Mouse (Mus musculus): ENCODE results near the gene Wfdc13. TPM values are rescaled to one million over a fixed set of nuclear protein-coding genes. Genes with fewer than 3 reads are reported as not detected.

Gene Wfdc13
- 0.35 TPM in 1 of 2 replicates, not detected in the other for polyA plus RNA-seq (2015; fragmentation: Nextera tagmentation; extraction: Ambion mirVana)

DNA sequence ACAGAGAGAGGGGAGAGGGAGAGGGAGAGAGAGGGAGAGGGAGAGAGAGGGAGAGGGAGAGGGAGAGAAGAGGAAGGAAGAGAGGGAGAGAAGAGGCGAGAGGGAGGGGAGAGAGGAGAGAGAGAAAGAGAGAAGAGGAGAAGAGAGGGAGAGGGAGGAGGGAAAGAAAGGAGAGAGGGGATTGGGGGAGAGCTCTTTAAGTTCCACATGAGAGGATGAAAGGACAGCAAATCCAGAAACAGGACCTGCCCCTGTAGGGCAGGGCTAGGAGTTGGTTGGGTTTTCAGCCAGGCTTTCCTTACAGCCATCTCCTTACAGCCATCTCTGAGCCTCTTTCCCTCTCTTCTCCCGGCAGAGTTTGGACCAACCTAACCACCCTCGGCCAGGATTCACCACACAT, at the start of gene Wfdc13:
TSS of gene Wfdc13 (plus strand) at position 301 of the 400 bp plus-strand sequence.
- no peaks in the 10 kb centered on the region for H3K27me3 ChIP-seq (ENCODE audit: control insufficient read depth, insufficient read depth, low read length)
- H3K4me1 ChIP-seq (ENCODE audit: control insufficient read depth, insufficient read depth, low read length), result no peaks in the 10 kb centered on the region
- H3K4me3 ChIP-seq (ENCODE audit: low read length), result no peak within 1 kb of the TSS
- ATAC-seq (replicated peaks; ENCODE audit: extremely low read depth, insufficient read depth, low FRiP score), result no peak
- no peak within 1 kb of the TSS for H3K9ac ChIP-seq (ENCODE audit: low read length)
- no peak within 1 kb of the TSS for H3K27ac ChIP-seq (ENCODE audit: low read length)
- no peak within 1 kb of the TSS for H3K4me2 ChIP-seq (ENCODE audit: low read depth, low read length)
- no peaks in the 10 kb centered on the region for H3K36me3 ChIP-seq (ENCODE audit: control insufficient read depth, insufficient read depth)
- WGBS, result 63% methylated on average over 3 of the region's 3 CpGs
- H3K9me3 ChIP-seq (replicated peaks; ENCODE audit: control insufficient read depth, low read length), result no peaks in the 10 kb centered on the region

- WGBS, result 81% methylated on average over 9 of the region's 9 CpGs
Observed at GRCm38 (mm10) chr2:164635266-164635665, 49.6 kb upstream of the Wfdc13 start.

DNA sequence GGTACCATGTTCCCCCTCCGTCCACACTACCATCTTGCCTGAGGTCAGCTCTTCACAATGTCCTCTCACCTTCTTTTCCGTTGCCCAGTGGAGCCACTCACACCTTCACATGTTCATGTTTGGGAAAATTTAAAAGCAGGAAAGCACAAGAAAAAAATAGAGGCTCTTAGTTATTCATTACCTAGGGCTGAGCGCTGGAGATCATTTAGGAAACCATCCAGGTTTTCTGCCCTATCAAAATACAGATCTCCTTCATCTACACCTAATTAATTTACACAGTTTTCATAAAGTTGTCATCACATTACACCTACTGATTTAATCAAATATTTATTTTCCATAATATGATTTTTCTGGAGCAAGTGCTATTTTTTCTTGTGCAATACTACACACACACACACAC, 46.2 kb upstream of the Wfdc13 start, which contains the start of gene Wfdc16:
TSS of gene Wfdc16 (minus strand) at position 101 of the 400 bp plus-strand sequence.
- no peak within 1 kb of the TSS for H3K4me3 ChIP-seq (ENCODE audit: low read length)
- no peaks in the 10 kb centered on the region for H3K9me3 ChIP-seq (replicated peaks; ENCODE audit: control insufficient read depth, low read length)
- 83% methylated on average over 3 of the region's 3 CpGs for WGBS
- H3K27ac ChIP-seq (ENCODE audit: low read length), result no peak within 1 kb of the TSS
- H3K9ac ChIP-seq (ENCODE audit: low read length), result no peak within 1 kb of the TSS
- no peaks in the 10 kb centered on the region for H3K27me3 ChIP-seq (ENCODE audit: control insufficient read depth, insufficient read depth, low read length)
- ATAC-seq (replicated peaks; ENCODE audit: extremely low read depth, insufficient read depth, low FRiP score), result no peak
- no peaks in the 10 kb centered on the region for H3K36me3 ChIP-seq (ENCODE audit: control insufficient read depth, insufficient read depth)
- H3K4me2 ChIP-seq (ENCODE audit: low read depth, low read length), result no peak within 1 kb of the TSS
- no peaks in the 10 kb centered on the region for H3K4me1 ChIP-seq (ENCODE audit: control insufficient read depth, insufficient read depth, low read length)

More at GRCm38 (mm10) chr2:164635266-164635665, 49.6 kb upstream of the Wfdc13 start:
- Histone ChIP-seq H3K4me2 (ENCODE audit: low read depth, low read length) (no peak overlapping the region), H3K4me3 (ENCODE audit: low read length) (no peak overlapping the region), H3K27me3 (ENCODE audit: control insufficient read depth, insufficient read depth, low read length) (no peaks in the 10 kb centered on the region), H3K27ac (ENCODE audit: low read length) (no peak overlapping the region), H3K36me3 (ENCODE audit: control insufficient read depth, insufficient read depth) (no peaks in the 10 kb centered on the region), H3K9ac (ENCODE audit: low read length) (no peak overlapping the region), H3K4me1 (ENCODE audit: control insufficient read depth, insufficient read depth, low read length) (no peaks in the 10 kb centered on the region), H3K9me3 (replicated peaks; ENCODE audit: control insufficient read depth, low read length) (no peaks in the 10 kb centered on the region)
- no peak for ATAC-seq (replicated peaks; ENCODE audit: extremely low read depth, insufficient read depth, low FRiP score)

DNA sequence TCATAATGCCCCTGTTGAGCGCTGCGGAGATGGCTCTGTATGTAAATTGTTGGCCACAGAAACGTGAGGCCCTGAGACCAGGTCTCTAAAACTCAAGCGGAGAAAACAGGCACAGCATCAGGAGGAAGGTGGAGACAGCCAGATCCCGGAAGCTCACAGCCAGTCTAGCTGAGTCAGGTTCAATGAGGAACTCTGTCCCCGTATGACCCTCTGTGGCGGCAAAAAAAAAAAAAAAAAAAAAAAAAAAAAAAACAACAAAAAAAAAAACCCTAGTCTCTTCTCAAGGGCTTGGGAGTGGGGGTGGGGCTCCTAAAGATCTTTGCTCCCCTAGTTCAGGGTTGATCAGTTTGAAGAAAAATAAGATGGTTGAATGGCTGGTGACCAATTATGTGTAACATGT, 43.8 kb upstream of the Wfdc13 start:
- Histone ChIP-seq H3K27me3 (ENCODE audit: control insufficient read depth, insufficient read depth, low read length) (no peaks in the 10 kb centered on the region), H3K4me3 (ENCODE audit: low read length) (no peak overlapping the region), H3K4me1 (ENCODE audit: control insufficient read depth, insufficient read depth, low read length) (no peaks in the 10 kb centered on the region), H3K36me3 (ENCODE audit: control insufficient read depth, insufficient read depth) (no peaks in the 10 kb centered on the region), H3K27ac (ENCODE audit: low read length) (no peak overlapping the region), H3K9ac (ENCODE audit: low read length) (no peak overlapping the region), H3K9me3 (replicated peaks; ENCODE audit: control insufficient read depth, low read length) (no peaks in the 10 kb centered on the region), H3K4me2 (ENCODE audit: low read depth, low read length) (no peak overlapping the region)
- no peak for ATAC-seq (replicated peaks; ENCODE audit: extremely low read depth, insufficient read depth, low FRiP score)
- 62% methylated on average over 7 of the region's 7 CpGs for WGBS

DNA sequence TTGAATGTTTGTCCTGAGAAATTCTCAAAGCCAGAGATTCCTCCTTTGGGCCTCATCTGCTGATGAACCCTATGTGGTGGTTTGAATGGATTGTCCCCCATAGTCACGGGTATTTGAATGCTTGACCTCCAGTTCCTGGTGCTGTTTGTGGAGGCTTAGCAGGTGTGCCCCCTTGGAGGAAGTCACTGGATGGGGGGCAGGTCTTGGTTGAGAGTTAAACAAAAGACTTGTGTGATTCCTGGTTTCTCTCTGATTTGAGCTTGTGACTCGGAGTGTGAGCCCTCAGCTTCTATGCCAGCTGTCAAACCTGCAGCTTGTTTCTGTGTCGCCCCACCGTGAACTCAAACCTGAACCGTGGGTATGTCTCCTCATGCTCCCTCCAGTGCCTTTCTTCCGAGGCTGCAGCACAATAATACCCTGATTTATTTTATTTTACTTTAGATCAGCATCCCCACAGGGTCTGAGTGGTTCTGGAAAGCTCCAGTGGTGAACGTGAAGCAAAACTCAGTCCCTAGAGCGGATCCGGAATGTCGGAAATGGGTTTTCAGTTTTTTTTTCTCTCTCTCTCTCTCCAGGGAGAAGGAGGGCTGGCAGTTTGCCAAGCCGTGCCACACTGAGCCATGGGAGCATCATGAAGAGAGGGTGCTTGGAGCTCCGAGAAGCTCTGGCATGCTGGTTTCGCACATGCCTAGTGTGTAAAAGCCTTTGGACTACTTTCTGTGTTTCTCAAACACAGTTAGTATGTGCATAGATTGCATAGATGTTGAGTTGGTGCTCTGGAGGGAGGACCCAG, 42.8 kb upstream of the Wfdc13 start:
- 72% methylated on average over 13 of the region's 13 CpGs for WGBS
- no peak for ATAC-seq (replicated peaks; ENCODE audit: extremely low read depth, insufficient read depth, low FRiP score)
- H3K27me3 ChIP-seq (ENCODE audit: control insufficient read depth, insufficient read depth, low read length), result no peaks in the 10 kb centered on the region
- no peaks in the 10 kb centered on the region for H3K9me3 ChIP-seq (replicated peaks; ENCODE audit: control insufficient read depth, low read length)
- H3K4me2 ChIP-seq (ENCODE audit: low read depth, low read length), result no peak overlapping the region
- no peak overlapping the region for H3K27ac ChIP-seq (ENCODE audit: low read length)
- no peak overlapping the region for H3K9ac ChIP-seq (ENCODE audit: low read length)
- H3K4me1 ChIP-seq (ENCODE audit: control insufficient read depth, insufficient read depth, low read length), result no peaks in the 10 kb centered on the region
- H3K4me3 ChIP-seq (ENCODE audit: low read length), result no peak overlapping the region
- H3K36me3 ChIP-seq (ENCODE audit: control insufficient read depth, insufficient read depth), result no peaks in the 10 kb centered on the region

DNA sequence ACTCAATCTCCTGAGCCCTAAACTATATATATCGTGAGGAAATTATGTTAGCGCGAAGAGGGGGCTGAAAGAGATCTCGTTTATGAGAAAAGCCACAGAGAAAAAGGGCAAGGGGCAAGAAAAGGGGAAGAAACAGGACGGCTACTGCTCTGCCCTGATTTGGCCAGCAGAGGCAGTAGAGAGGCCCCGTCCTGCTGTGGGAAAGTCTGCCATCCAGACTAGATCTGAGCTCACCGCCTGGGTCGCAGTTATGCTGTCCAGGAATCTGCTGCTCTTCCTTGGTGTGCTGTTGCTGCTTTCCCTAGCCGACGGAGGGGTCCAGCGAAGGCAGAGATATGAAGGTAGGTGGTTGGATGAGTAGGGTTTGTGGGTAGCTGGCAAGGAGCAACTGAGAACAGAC, 29.0 kb upstream of the Wfdc13 start, which contains the start of gene Wfdc10:
TSS of gene Wfdc10 (plus strand) at position 189 of the 400 bp plus-strand sequence.
- Histone ChIP-seq H3K27ac (ENCODE audit: low read length) (no peak within 1 kb of the TSS), H3K4me3 (ENCODE audit: low read length) (no peak within 1 kb of the TSS), H3K4me1 (ENCODE audit: control insufficient read depth, insufficient read depth, low read length) (no peaks in the 10 kb centered on the region), H3K9ac (ENCODE audit: low read length) (no peak within 1 kb of the TSS), H3K4me2 (ENCODE audit: low read depth, low read length) (no peak within 1 kb of the TSS), H3K9me3 (replicated peaks; ENCODE audit: control insufficient read depth, low read length) (no peaks in the 10 kb centered on the region), H3K27me3 (ENCODE audit: control insufficient read depth, insufficient read depth, low read length) (no peaks in the 10 kb centered on the region; the same call in 1 of the 2 replicates), H3K36me3 (ENCODE audit: control insufficient read depth, insufficient read depth) (no peaks in the 10 kb centered on the region)
- 12% methylated on average over 11 of the region's 11 CpGs for WGBS
- ATAC-seq (replicated peaks; ENCODE audit: extremely low read depth, insufficient read depth, low FRiP score), result no peak

DNA sequence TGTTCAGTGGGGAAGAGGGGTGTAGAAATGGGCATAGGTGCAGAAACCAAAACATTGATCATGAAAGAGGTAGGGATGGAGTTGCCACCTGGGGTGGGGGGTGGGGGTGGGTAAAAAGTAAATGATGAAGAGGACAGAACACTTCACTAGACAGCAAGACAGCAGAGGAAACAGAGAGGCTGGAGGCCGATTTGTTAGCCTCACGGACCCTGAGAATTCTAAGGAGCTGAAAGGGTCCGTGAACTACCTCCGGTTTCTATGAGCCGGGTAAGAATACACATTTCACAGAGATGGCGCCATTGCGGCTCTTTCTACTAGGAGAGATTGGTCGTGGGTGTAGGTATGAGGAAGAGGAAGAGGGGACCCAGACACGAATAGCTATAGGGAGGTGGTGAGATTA, 28.4 kb upstream of the Wfdc13 start, which contains the start of gene Wfdc9:
TSS of gene Wfdc9 (minus strand) at position 101 of the 400 bp plus-strand sequence.
- WGBS, result 70% methylated on average over 9 of the region's 9 CpGs
- H3K4me3 ChIP-seq (ENCODE audit: low read length), result no peak within 1 kb of the TSS
- ATAC-seq (replicated peaks; ENCODE audit: extremely low read depth, insufficient read depth, low FRiP score), result no peak
- no peak within 1 kb of the TSS for H3K27ac ChIP-seq (ENCODE audit: low read length)
- H3K9me3 ChIP-seq (replicated peaks; ENCODE audit: control insufficient read depth, low read length), result no peaks in the 10 kb centered on the region
- no peaks in the 10 kb centered on the region for H3K4me1 ChIP-seq (ENCODE audit: control insufficient read depth, insufficient read depth, low read length)
- no peak within 1 kb of the TSS for H3K4me2 ChIP-seq (ENCODE audit: low read depth, low read length)
- no peak within 1 kb of the TSS for H3K9ac ChIP-seq (ENCODE audit: low read length)
- no peaks in the 10 kb centered on the region; the same call in 1 of the 2 replicates for H3K27me3 ChIP-seq (ENCODE audit: control insufficient read depth, insufficient read depth, low read length)
- no peaks in the 10 kb centered on the region for H3K36me3 ChIP-seq (ENCODE audit: control insufficient read depth, insufficient read depth)

DNA sequence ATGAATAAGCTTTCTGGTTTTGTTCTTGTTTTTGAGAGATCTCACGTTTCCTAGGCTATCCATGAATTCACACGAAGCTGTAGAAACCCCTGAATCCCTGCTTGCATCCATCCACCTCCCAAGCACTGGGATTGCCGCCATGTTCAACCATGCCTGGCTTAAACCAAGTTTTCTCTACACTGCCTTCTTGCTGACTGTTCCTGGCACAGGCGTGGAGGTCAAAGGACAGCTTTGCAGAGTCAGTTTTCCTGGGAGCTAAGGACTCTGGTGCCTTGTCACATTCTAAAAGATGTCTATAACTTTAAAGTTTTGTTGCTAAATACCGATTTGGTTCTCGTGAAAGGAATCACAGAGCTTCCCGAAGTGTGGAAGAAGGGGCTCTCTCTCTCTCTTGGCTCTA, 20.1 kb upstream of the Wfdc13 start:
- H3K4me3 ChIP-seq (ENCODE audit: low read length), result no peak overlapping the region
- no peak overlapping the region for H3K9ac ChIP-seq (ENCODE audit: low read length)
- H3K36me3 ChIP-seq (ENCODE audit: control insufficient read depth, insufficient read depth), result no peaks in the 10 kb centered on the region
- no peak overlapping the region for H3K4me2 ChIP-seq (ENCODE audit: low read depth, low read length)
- H3K4me1 ChIP-seq (ENCODE audit: control insufficient read depth, insufficient read depth, low read length), result no peaks in the 10 kb centered on the region
- 0 out of 2 replicates have a peak, but pooled peaks cover 3% of the 10 kb centered on the region for H3K9me3 ChIP-seq (replicated peaks; ENCODE audit: control insufficient read depth, low read length)
- no peak for ATAC-seq (replicated peaks; ENCODE audit: extremely low read depth, insufficient read depth, low FRiP score)
- WGBS, result 78% methylated on average over 7 of the region's 7 CpGs
- H3K27me3 ChIP-seq (ENCODE audit: control insufficient read depth, insufficient read depth, low read length), result no peaks in the 10 kb centered on the region
- H3K27ac ChIP-seq (ENCODE audit: low read length), result no peak overlapping the region

DNA sequence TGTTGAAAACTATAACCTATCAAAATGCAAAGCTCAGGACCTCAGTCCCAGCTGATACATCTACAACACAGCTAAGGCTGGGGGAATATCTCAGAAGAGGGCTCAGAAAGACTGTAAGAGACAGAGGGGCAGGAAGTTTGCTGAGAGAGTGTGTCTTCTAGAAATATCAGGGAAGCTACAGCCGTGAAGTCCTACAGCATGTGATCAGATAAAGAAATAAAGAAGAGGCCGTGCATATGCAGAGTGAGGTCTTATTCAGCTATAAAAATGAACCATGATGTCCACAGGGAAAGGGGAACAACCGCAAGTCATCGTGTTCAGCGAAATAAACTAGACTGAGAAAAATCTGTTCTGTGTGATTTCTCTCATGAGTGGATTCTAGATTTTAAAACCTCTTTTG, 14.6 kb upstream of the Wfdc13 start:
- WGBS, result 70% methylated on average over 5 of the region's 5 CpGs
- no peak for ATAC-seq (replicated peaks; ENCODE audit: extremely low read depth, insufficient read depth, low FRiP score)
- no peaks in the 10 kb centered on the region for H3K27me3 ChIP-seq (ENCODE audit: control insufficient read depth, insufficient read depth, low read length)
- no peak overlapping the region for H3K4me2 ChIP-seq (ENCODE audit: low read depth, low read length)
- no peaks in the 10 kb centered on the region for H3K36me3 ChIP-seq (ENCODE audit: control insufficient read depth, insufficient read depth)
- 0 out of 2 replicates have a peak, but pooled peaks cover 3% of the 10 kb centered on the region for H3K9me3 ChIP-seq (replicated peaks; ENCODE audit: control insufficient read depth, low read length)
- no peak overlapping the region for H3K4me3 ChIP-seq (ENCODE audit: low read length)
- no peaks in the 10 kb centered on the region for H3K4me1 ChIP-seq (ENCODE audit: control insufficient read depth, insufficient read depth, low read length)
- no peak overlapping the region for H3K9ac ChIP-seq (ENCODE audit: low read length)
- H3K27ac ChIP-seq (ENCODE audit: low read length), result no peak overlapping the region
